Mouse (Mus musculus) macrophage (primary cell): ENCODE measurements around the gene Brinp1. TPM values are rescaled to one million over a fixed set of nuclear protein-coding genes. Genes with fewer than 3 reads are reported as not detected.
"Not testable (repeated sequence)": the region's sequence is repeated elsewhere in the genome, so short reads cannot be mapped to it uniquely, and the experiment has no call there.

Experiments
- H3K27ac ChIP-seq: fragments of 350-480 bp; formaldehyde crosslinking; 2 replicates; pipeline ENCODE4 v1.9.0; 2021
- H3K36me3 ChIP-seq: fragments of 350-480 bp; formaldehyde crosslinking; 2 replicates; pipeline ENCODE4 v1.9.0; 2021; ENCODE audit errors: inconsistent target
- H3K4me3 ChIP-seq: fragments of 350-480 bp; formaldehyde crosslinking; 2 replicates; pipeline ENCODE4 v1.9.0; 2021; ENCODE audit errors: inconsistent target
- H3K79me2 ChIP-seq: fragments of 350-480 bp; formaldehyde crosslinking; 2 replicates; pipeline ENCODE4 v1.9.0; 2021; ENCODE audit errors: inconsistent target
- WGBS: methylation state at CpG from one replicate; pipeline ENCODE4 v1.1.7; 2026; ENCODE audit warnings: inconsistent platforms; ENCODE audit not compliant: missing documents; 5-methylcytosine and 5-hydroxymethylcytosine counted together
- polyA plus RNA-seq: library from polyadenylated mRNA; stranded (reverse); fragments of 250-400 nt; gene quantifications from 3 replicates; pipeline ENCODE4 v1.2.4, GENCODE M21; 2018; ENCODE audit warnings: inconsistent platforms

The Brinp1 gene
- polyA plus RNA-seq, 1 experiment from 2014 or later, result not detected

DNA sequence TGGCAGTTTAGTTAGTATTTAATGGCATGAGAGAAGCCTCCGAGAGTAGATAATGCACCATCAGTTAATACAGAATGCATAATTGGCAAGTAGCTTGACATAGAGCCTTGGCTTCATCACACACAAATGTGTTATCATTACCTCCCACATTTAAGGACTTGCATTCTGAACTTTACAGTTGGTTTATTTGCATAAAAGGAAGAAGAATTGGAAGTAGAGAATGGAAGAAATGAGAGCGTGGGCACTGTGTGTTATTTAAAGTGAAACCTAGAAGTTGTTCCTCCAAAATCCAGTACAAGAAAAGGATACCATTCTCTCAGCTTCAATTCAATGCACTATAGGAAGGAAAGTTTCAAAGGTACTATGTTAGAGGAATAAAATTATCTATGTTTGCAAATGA is 67.9 kb downstream of the Brinp1 start:
- H3K4me3 ChIP-seq, result no peak overlapping the region
- no peak overlapping the region for H3K27ac ChIP-seq
- no peaks in the 10 kb centered on the region for H3K36me3 ChIP-seq
- H3K79me2 ChIP-seq, result no peaks in the 10 kb centered on the region
- 85% methylated on average over 2 of the region's 2 CpGs for WGBS

DNA sequence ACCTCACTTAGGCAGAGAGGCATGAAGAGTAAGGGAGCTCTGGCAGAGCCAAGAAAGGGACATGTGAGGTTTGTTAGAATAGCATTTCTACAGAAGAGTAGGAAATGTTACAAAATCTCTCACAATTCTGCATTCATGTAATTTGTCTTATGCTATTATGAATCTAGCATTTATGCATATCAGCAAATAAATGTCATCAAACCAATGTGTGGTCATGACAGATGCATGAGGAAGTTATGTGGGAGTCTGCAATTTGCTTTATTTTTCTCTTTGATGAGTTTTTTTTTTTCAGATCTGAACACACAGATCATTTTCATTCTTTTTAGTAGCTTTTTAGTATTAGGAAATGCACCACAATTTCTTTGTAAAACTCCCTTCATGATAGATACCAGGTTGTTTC is 82.2 kb downstream of the Brinp1 start:
- Histone ChIP-seq H3K27ac (no peak overlapping the region), H3K36me3 (no peaks in the 10 kb centered on the region), H3K4me3 (no peak overlapping the region), H3K79me2 (no peaks in the 10 kb centered on the region)

DNA sequence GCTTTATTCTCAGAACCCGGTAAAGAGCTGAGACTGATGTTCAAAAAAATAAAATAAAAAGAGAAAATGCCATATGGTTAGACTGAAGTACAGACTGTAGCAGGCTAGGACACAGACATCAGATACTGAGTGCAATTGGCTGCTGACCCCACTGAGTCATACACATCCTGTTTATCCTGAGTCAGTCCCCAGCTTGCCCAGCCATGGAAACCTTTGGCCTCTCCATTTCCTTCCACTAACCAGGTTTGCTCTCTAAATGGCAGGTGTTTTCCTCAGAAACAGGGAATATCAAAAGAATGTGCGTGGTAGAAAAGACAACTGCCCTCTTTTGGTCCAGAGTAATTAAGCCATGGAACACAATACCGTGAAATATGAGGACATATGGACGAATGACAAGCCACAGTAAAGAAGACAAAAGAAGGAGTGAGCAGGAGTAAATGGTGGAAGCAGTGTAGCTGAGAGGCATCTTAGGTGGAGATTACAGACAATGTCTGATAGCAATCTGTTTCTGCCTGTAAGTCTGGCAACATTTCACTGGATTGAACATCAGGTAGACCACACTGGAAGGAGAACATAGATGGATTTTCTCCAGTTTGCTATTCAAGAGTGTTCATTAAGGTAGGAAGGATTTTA is 88.9 kb downstream of the Brinp1 start:
- Histone ChIP-seq H3K36me3 (no peaks in the 10 kb centered on the region), H3K4me3 (no peak overlapping the region), H3K79me2 (no peaks in the 10 kb centered on the region), H3K27ac (no peak overlapping the region)
- 46% methylated on average over 4 of the region's 4 CpGs for WGBS

DNA sequence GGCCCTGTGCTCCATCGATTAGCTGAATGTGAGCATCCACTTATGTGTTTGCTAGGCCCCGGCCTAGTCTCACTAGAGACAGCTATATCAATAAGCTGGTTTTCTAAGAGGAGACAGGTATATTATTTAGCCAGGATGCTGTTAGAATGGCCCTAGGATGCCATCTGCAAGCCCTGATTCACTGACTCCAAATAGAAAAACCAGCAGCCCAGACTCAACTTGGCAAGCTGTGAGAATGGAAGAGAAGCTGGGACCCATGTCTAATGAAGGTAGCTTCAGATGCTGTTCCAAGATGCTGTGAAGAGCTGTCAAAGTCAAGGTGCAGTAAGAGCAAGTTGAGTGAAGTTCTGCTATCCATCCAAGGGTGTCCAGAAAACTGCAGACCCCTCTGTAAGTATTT is 89.5 kb downstream of the Brinp1 start:
- no peak overlapping the region for H3K27ac ChIP-seq
- 91% methylated on average over 2 of the region's 2 CpGs for WGBS

DNA sequence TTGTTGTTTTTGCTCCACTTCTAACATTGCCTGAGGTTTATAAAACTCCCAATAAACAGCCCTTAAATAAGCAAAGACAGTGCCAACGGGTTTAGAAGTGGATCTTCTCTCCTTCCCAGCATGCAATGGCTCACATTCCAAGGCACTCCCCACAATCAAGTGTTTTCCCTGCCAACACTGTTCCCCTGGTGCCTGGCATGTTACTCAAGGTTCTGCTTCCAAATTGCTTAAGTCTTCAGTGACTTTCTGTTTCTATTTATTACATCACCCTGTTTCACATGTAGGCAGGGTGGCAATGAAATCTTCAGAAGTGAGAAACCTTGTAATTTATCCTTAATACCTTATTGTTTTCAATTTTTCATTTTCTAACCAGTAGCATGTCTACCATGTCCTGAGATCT is 97.3 kb downstream of the Brinp1 start:
- no peak overlapping the region for H3K27ac ChIP-seq
- 50% methylated on average over 1 of the region's 1 CpGs for WGBS

More for the DNA sequence above, 89.5 kb downstream of the Brinp1 start:
- Histone ChIP-seq H3K4me3 (no peak overlapping the region), H3K36me3 (no peaks in the 10 kb centered on the region), H3K79me2 (no peaks in the 10 kb centered on the region)

DNA sequence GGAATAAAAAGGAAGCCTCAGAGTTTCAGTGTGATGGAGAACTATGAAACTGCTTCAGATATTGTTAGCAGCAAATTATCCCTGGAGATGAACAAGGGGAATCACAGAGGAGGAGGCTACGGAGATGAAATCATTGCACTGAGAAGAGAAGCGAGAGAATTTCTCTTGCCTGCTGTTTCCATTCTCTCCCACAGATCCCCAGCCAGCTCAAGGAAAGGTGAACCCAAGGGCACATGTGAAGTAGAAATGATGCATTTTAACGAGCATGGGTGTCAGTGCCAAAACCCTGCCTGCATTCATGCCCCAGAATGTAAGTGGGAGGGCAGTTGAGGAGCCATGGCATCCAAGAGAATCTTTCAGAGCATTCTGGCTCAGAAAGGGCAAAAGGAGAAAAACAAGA is 104.5 kb downstream of the Brinp1 start:
- Histone ChIP-seq H3K79me2 (no peaks in the 10 kb centered on the region), H3K36me3 (no peaks in the 10 kb centered on the region), H3K27ac (no peak overlapping the region), H3K4me3 (no peak overlapping the region)
- 80% methylated on average over 3 of the region's 3 CpGs for WGBS

More for the DNA sequence above, 97.3 kb downstream of the Brinp1 start:
- Histone ChIP-seq H3K79me2 (no peaks in the 10 kb centered on the region), H3K4me3 (no peak overlapping the region), H3K36me3 (no peaks in the 10 kb centered on the region)

DNA sequence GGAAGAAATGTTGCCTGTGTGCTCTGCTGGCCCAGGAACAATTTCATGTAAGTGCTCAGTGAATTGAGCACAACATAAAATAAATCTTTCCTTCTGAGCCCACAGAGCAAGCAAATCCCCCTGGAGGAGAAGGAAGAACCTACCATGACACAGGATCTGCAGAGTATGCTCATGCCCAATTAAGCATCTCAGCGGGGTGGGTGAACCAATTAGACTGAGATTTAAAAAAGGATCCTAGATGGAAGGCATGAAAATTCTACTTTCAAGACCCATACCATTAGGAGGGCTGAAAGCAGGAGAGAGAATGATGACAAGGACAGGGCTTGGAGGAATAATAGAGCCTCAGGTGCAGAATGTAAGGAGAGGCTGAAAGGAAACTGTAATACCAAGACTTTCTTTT is 107.2 kb downstream of the Brinp1 start:
- no peak overlapping the region for H3K27ac ChIP-seq
- WGBS, result 77% methylated on average over 1 of the region's 1 CpGs

DNA sequence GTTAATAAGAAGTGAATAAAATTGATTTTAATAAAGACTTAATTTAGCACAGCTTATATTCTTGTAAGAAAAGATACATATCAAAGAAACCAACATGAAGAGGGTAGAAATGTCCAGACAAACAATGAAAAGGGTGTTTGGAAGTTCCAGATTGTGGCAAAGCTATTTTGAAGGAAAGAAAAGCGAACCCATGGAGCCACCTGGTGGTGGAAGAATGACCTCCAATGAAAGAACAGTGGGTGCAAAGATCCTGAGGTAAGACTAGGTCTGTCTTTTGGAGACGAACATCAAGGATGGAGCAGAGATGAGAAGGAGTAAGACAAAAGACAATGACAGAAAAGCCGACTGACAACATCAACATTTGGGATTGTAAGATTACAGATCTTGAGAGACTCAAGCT is 108.2 kb downstream of the Brinp1 start:
- H3K27ac ChIP-seq, result no peak overlapping the region

More for the DNA sequence above, 107.2 kb downstream of the Brinp1 start:
- Histone ChIP-seq H3K4me3 (no peak overlapping the region), H3K79me2 (no peaks in the 10 kb centered on the region), H3K36me3 (no peaks in the 10 kb centered on the region)

DNA sequence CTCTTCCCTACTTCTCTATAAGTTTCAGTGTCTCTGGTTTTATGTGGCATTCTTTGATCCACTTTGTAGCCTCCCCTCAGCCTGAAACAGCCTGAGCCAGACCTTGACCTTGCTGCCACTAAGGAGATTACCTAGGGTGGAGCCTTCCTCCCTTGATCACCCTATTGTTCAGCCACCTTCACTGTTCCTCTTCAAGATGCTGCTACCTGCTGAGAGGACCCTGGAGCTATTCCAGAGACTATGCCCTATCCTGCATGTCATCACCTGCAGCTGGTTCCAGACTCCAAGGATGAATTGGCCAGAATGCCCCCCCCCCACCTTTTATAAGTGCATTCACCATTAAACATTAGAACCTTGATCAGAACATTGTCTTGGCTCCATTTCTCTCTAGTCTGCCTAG is 140.2 kb downstream of the Brinp1 start:
- not testable (repeated sequence) for H3K27ac ChIP-seq, H3K36me3 ChIP-seq, H3K79me2 ChIP-seq, H3K4me3 ChIP-seq

More for the DNA sequence above, 108.2 kb downstream of the Brinp1 start:
- Histone ChIP-seq H3K36me3 (no peaks in the 10 kb centered on the region), H3K4me3 (no peak overlapping the region), H3K79me2 (no peaks in the 10 kb centered on the region)
- WGBS, result 51% methylated on average over 3 of the region's 3 CpGs

DNA sequence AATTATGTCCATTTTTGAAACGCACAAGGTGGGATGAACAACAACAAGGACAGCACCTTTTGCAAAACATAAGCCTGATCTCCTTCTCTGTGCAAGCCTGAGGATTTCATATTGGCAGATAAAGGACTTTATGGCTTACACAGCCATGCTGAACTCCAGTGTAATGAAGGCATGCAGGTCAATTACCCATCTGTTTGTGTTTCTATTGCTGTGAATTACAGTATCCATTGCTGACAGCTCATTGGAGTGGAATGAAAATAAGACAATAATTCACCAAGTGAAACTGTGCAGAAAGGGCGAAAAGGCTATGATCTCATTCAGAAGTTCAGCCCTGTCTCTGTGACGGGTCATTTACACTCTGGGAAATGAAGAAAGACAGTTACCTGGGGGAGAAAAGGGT is 147.7 kb downstream of the Brinp1 start:
- WGBS, result 80% methylated on average over 3 of the region's 3 CpGs
- no peak overlapping the region for H3K4me3 ChIP-seq
- no peak overlapping the region for H3K27ac ChIP-seq
- no peaks in the 10 kb centered on the region for H3K36me3 ChIP-seq
- H3K79me2 ChIP-seq, result no peaks in the 10 kb centered on the region

DNA sequence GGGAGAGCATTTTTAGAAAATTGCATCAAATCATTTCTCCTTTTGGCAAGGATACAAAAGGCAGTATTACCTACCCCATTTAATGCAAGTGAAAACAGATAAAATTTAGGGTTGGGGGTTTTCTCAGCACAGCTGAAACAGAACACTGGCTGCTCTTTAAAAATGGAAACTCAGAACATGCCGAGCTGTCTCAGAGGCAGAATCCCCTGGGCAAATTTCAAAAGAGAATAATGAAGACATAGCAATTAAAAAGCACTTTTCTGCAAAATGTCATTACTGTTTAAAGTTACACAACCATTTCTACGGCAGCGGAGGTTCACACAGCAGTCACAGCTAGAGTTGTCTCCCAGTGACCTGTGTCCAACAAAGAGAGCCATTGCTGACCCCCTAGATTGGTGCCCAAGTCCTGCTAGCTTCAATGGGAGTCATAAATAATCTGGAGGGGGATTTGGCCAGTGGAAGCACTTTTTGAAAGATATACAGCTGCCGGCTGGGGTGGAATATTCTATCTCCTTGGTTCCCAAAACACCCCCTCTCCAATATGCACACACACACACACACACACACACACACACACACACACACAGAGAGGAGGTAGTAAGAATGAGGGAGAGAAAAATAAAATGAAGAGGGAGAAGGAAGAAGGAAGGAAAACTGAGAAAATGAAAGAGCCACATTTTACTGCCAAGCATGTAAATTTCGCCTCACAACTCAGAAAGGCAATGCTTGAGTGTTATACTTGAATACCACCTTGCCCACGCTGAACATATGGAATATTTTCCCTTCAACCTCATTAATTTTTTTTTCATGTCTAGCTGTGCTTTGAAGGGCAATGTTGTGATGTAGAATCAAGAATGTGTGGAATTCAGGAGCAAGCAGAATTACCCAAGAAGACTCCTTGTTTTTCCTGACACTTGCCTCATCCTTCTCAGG is 152.0 kb downstream of the Brinp1 start:
- Histone ChIP-seq H3K27ac (no peak overlapping the region), H3K79me2 (no peaks in the 10 kb centered on the region), H3K4me3 (no peak overlapping the region), H3K36me3 (no peaks in the 10 kb centered on the region)
- 87% methylated on average over 6 of the region's 6 CpGs for WGBS

DNA sequence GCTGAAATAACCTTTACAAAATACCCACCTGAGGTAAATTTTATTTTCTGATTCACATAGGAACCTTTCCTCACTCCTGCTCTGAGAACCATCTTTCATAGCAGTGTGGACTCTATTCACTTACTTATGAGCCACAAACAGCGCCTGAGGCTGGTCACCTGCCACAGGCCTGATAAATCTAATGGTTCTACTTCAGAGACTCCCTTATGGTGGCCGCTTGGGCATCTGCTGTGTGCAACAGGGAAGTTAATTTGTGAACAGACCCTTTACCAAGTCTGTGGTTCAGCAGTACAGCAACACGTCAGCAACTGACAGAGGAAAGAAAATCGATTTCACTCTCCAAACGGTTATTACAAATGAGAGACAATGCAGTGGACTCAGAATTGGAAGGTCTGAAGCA is 164.2 kb downstream of the Brinp1 start:
- H3K79me2 ChIP-seq, result no peaks in the 10 kb centered on the region
- H3K4me3 ChIP-seq, result no peak overlapping the region
- no peak overlapping the region for H3K27ac ChIP-seq
- no peaks in the 10 kb centered on the region for H3K36me3 ChIP-seq
- 77% methylated on average over 5 of the region's 5 CpGs for WGBS

DNA sequence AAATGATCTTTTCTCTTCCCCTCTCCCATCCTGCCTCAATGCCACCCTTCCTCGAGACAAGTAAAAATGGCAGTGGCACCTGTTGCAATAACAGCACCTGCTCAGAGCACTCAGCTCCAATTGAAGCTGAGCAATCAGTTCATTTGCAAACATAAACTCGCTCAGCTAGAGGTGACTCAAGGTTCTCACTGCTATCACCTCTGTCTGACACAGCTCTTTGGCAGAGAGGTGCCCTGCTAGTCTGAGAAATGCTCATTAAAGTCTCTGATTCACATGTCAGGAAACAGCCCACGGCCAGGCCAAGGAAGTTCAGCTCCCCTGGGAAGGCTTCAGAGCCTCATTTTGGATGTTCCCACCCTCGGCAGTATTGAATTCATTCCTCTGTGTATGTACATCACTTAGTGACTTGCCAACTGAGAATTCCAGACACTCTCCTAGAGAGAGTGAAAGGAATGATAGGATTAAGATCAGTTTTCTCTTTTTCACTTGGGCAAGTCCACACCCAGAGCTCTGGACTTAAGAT is 165.7 kb downstream of the Brinp1 start:
- H3K4me3 ChIP-seq, result no peak overlapping the region
- H3K27ac ChIP-seq, result no peak overlapping the region
- H3K79me2 ChIP-seq, result no peaks in the 10 kb centered on the region
- 69% methylated on average over 4 of the region's 4 CpGs for WGBS
- no peaks in the 10 kb centered on the region for H3K36me3 ChIP-seq

DNA sequence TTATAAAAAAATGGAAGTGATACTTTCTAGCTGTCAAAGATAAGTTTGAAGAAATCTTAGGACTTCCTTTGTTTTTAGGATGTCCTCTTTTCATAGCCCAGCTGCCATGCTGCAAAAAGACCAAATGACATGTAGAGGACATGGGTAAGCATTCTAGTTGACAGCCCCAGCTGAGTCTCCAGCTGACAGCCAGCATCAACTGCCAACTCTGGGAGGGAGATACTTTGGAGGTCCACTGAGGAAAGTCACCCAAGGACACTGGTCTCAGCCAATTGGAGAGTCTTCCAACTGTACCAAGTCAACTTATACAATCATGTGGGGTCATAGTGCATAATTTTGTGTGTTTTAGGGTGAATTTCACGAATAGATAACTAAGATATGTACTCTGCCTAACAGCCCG is 166.6 kb downstream of the Brinp1 start:
- 58% methylated on average over 2 of the region's 2 CpGs for WGBS
- no peaks in the 10 kb centered on the region for H3K79me2 ChIP-seq
- H3K27ac ChIP-seq, result no peak overlapping the region

DNA sequence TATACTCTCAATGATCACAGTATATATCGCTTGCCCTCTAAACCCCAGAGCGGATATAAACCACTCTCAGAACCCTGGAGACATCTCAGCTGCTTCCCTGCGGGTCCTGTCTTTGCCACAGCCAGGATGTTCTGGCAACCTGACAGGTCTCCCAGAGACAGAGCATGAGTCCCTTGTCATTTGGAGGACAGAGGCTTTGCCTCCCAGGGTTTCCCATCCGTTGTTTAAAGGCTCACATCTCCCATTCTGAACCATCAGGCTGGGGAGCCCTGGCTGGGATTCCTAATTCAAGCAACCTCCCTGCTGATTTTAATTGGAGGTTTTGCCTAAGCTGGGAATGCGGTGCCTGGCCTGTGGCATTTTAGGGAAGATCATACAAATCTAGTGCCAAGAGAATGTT is 185.9 kb downstream of the Brinp1 start:
- Histone ChIP-seq H3K79me2 (no peaks in the 10 kb centered on the region), H3K36me3 (no peaks in the 10 kb centered on the region), H3K4me3 (no peak overlapping the region), H3K27ac (no peak overlapping the region)
- WGBS, result 66% methylated on average over 5 of the region's 5 CpGs

More for the DNA sequence above, 166.6 kb downstream of the Brinp1 start:
- H3K4me3 ChIP-seq, result no peak overlapping the region
- no peaks in the 10 kb centered on the region for H3K36me3 ChIP-seq
